20 mouse cellular contexts compared by ENCODE assay signal in the genomic region with DNA sequence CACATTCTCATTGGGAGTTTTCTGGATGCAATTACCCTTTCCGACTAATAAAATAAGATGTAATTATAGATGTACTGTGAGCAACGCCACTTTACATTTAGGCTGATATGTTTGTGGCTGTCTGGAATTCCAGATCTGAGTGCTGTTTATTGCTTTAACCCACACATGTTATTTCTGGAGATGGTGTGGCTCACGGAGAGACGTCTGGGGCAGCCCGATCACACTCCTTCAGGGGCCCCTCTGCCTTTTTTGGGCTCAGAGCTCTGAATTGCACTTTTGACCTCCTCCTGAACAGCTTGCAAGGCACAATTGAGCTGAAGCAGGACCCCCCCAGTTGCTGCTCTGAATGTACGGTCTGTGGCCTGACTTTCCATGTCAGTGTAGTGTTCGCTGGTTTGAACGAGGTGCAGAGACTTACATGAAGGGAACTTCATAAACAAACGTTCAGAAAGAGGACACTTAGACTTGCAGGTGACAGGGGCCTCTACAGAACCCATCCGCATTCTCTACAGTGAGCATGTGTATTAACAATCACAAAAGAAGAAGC. TPM values are rescaled to one million over a fixed set of nuclear protein-coding genes. Genes with fewer than 3 reads are reported as not detected.
DNase-seq lines count a peak whose midpoint lies in the region; ATAC-seq and TF ChIP-seq lines count a peak whose summit lies in the region.
"Had no signal": no experiment of that assay in that cellular context is flagged by ENCODE, and none has a peak within 500 bp of the region (broad histone marks: within the 10 kb centered on the region; RNA-seq: fewer than 3 reads in every experiment).

No protein-coding gene starts in this region.

- no peaks in the 10 kb centered on the region for H3K36me3 ChIP-seq in heart, adult 2 months (ENCODE audit: control insufficient read depth, insufficient read depth, low read length)
- no peaks in the 10 kb centered on the region for H3K36me3 ChIP-seq in lung, embryonic 15.5 days
- no peaks in the 10 kb centered on the region for H3K36me3 ChIP-seq in embryonic facial prominence, embryonic 10.5 days (replicated peaks)
- H3K36me3 ChIP-seq: hindbrain, embryonic 12.5 days; intestine, embryonic 15.5 days; kidney, embryonic 15.5 days; midbrain, embryonic 12.5 days; neural tube, embryonic 15.5 days had no signal

- no peak for TF ChIP-seq POLR2A in heart, adult 2 months (IDR thresholded peaks at IDR 0.05; ENCODE audit: insufficient read depth, low read depth, low read length)

- H3K9me3 ChIP-seq in lung, embryonic 15.5 days: no peaks in the 10 kb centered on the region
- no peaks in the 10 kb centered on the region for H3K9me3 ChIP-seq in embryonic facial prominence, embryonic 10.5 days
- H3K9me3 ChIP-seq: hindbrain, embryonic 12.5 days; intestine, embryonic 15.5 days; kidney, embryonic 15.5 days; midbrain, embryonic 12.5 days; neural tube, embryonic 15.5 days had no signal

- 0 out of 2 replicates have a peak, but pooled peaks have one; percentile 37 for ATAC-seq in lung, embryonic 15.5 days (ENCODE audit: borderline replicate concordance, extremely low read depth, low FRiP score, low TSS enrichment)
- ATAC-seq: intestine, embryonic 15.5 days had no signal

- H3K4me3 ChIP-seq in heart, adult 2 months: no peak overlapping the region
- H3K4me3 ChIP-seq in lung, embryonic 15.5 days: no peak overlapping the region
- H3K4me3 ChIP-seq in embryonic facial prominence, embryonic 10.5 days: no peak overlapping the region
- H3K4me3 ChIP-seq: hindbrain, embryonic 12.5 days; intestine, embryonic 15.5 days; kidney, embryonic 15.5 days; midbrain, embryonic 12.5 days; myocyte; neural tube, embryonic 15.5 days had no signal

- H3K79me2 ChIP-seq in heart, adult 2 months (replicated peaks; ENCODE audit: control insufficient read depth, insufficient read depth, low read length): no peaks in the 10 kb centered on the region

- no peak overlapping the region for H3K4me2 ChIP-seq in lung, embryonic 15.5 days
- H3K4me2 ChIP-seq: heart, embryonic 11.5 days; hindbrain, embryonic 12.5 days; intestine, embryonic 15.5 days; kidney, embryonic 15.5 days; midbrain, embryonic 12.5 days; neural tube, embryonic 15.5 days had no signal

- intact Hi-C loops in heart, adult 2 months (cut with DNase I): no loop called here

- H3K9ac ChIP-seq in heart, adult 2 months (ENCODE audit: low read depth, low read length): no peak overlapping the region
- no peak overlapping the region for H3K9ac ChIP-seq in lung, embryonic 15.5 days
- H3K9ac ChIP-seq: hindbrain, embryonic 12.5 days; intestine, embryonic 15.5 days; kidney, embryonic 15.5 days; liver, embryonic 14.5 days; midbrain, embryonic 12.5 days; neural tube, embryonic 15.5 days had no signal

- no peaks in the 10 kb centered on the region for H3K27me3 ChIP-seq in heart, adult 2 months (ENCODE audit: control insufficient read depth, insufficient read depth, low read length)
- H3K27me3 ChIP-seq in lung, embryonic 15.5 days: no peaks in the 10 kb centered on the region
- no peaks in the 10 kb centered on the region for H3K27me3 ChIP-seq in embryonic facial prominence, embryonic 10.5 days (replicated peaks; ENCODE audit: low read depth, poor library complexity, severe bottlenecking)
- H3K27me3 ChIP-seq: hindbrain, embryonic 12.5 days; intestine, embryonic 15.5 days; kidney, embryonic 15.5 days; midbrain, embryonic 12.5 days; neural tube, embryonic 15.5 days had no signal

- H3K27ac ChIP-seq in heart, adult 2 months: no peak overlapping the region
- peak overlapping the region; percentile 53 for H3K27ac ChIP-seq in lung, embryonic 15.5 days
- H3K27ac ChIP-seq in embryonic facial prominence, embryonic 10.5 days (replicated peaks): peak overlapping the region; percentile 74
- H3K27ac ChIP-seq: hindbrain, embryonic 12.5 days; intestine, embryonic 15.5 days; kidney, embryonic 15.5 days; liver, embryonic 14.5 days; midbrain, embryonic 12.5 days; neural tube, embryonic 15.5 days had no signal

- TF ChIP-seq EP300 in heart, adult 2 months (IDR thresholded peaks at IDR 0.05; ENCODE audit: insufficient read depth, low read depth, low read length): no peak

- H3K4me1 ChIP-seq in heart, adult 2 months (ENCODE audit: control insufficient read depth, insufficient read depth, low read length): no peaks in the 10 kb centered on the region
- peaks cover 30% of the 10 kb centered on the region for H3K4me1 ChIP-seq in lung, embryonic 15.5 days
- H3K4me1 ChIP-seq in embryonic facial prominence, embryonic 10.5 days: peaks cover 33% of the 10 kb centered on the region
- H3K4me1 ChIP-seq: midbrain, embryonic 12.5 days; neural tube, embryonic 15.5 days had no signal

- TF ChIP-seq CTCF in heart, adult 2 months (IDR thresholded peaks at IDR 0.05): no peak

- DNase-seq in heart, adult 11 months: peak; percentile 16
- DNase-seq in heart, adult 2 months: no peak
- DNase-seq in lung, adult 18-20 months: no peak
- DNase-seq in embryonic facial prominence, embryonic 10.5 days (ENCODE audit: low spot score): peak; percentile 67
- peak; percentile 55 for DNase-seq in forelimb bud, embryonic 11.5 days (ENCODE audit: low read depth, low spot score)
- DNase-seq in left cerebral cortex, adult 8-10 months (ENCODE audit: low spot score in 2 of 2): no peak
- DNase-seq in right cerebral cortex, postnatal 36 days (ENCODE audit: low spot score in 2 of 2): no peak
- DNase-seq: adrenal gland, postnatal 10 days; cerebellum, adult 2 months; thymus, postnatal 14 days had no signal

- 71% methylated on average over 10 of the region's 10 CpGs for WGBS in heart, adult 2 months
- WGBS in lung, embryonic 15.5 days: 17% methylated on average over 10 of the region's 10 CpGs
- 44% methylated on average over 10 of the region's 10 CpGs for WGBS in embryonic facial prominence, embryonic 10.5 days

RNA-seq across cellular contexts. Expression of gene Sfrp2, which starts 55.1 kb away (rescaled TPM):
- total RNA-seq in heart, adult 2 months (2021): 1 to 10 TPM; 3.2 to 4.9 TPM
- polyA plus RNA-seq in heart, adult 2 months (2012; rRNA removed): 13.4 and 20.2 TPM in 2 replicates
- polyA plus RNA-seq in lung, embryonic 15.5 days (2015; fragmentation: Nextera tagmentation; extraction: Ambion mirVana): 85.4 and 86.6 TPM in 2 replicates
- polyA plus RNA-seq in embryonic facial prominence, embryonic 10.5 days (2016; fragmentation: Nextera tagmentation; extraction: Ambion mirVana): 153 and 166 TPM in 2 replicates
- 1 to 10 TPM; 1.2 to 2.0 (median 1.5) TPM for total RNA-seq in left cerebral cortex, adult 8-10 months (2022)
- total RNA-seq: common myeloid progenitor, adult 5-6 weeks had no signal

Comparison
In these comparisons a context has a peak if more than half of its experiments do, and no peak if none do; other contexts are left out.
1. DNase-seq: peak in heart, adult 11 months (single experiment), embryonic facial prominence, embryonic 10.5 days (single experiment) and forelimb bud, embryonic 11.5 days (single experiment); none in heart, adult 2 months (0 of 2), lung, adult 18-20 months (0 of 2), left cerebral cortex, adult 8-10 months (0 of 2) and right cerebral cortex, postnatal 36 days (0 of 2).